9 mouse cellular contexts compared by ENCODE assay signal in genomic region chrX:166621560-166622301, GRCm38 (mm10). TPM values are rescaled to one million over a fixed set of nuclear protein-coding genes. Genes with fewer than 3 reads are reported as not detected.
A peak's percentile ranks its signal among the peaks of the same experiment; 100 is the strongest.
DNase-seq lines count a peak whose midpoint lies in the region; ATAC-seq lines count a peak whose summit lies in the region.
"Had no signal": no experiment of that assay in that cellular context is flagged by ENCODE, and none has a peak within 500 bp of the region (broad histone marks: within the 10 kb centered on the region; RNA-seq: fewer than 3 reads in every experiment).

No protein-coding gene starts in this region.

- H3K36me3 ChIP-seq in kidney, embryonic 15.5 days: no peaks in the 10 kb centered on the region
- H3K36me3 ChIP-seq in forebrain, embryonic 16.5 days (ENCODE audit: control insufficient read depth, insufficient read depth): no peaks in the 10 kb centered on the region

- H3K4me2 ChIP-seq in kidney, embryonic 15.5 days: peak overlapping the region; percentile 42
- no peak overlapping the region for H3K4me2 ChIP-seq in forebrain, embryonic 16.5 days (ENCODE audit: low read length)

- peaks cover 42% of the 10 kb centered on the region for H3K27me3 ChIP-seq in kidney, embryonic 15.5 days
- no peaks in the 10 kb centered on the region for H3K27me3 ChIP-seq in forebrain, embryonic 16.5 days (replicated peaks; ENCODE audit: control insufficient read depth, insufficient read depth, low read length)

- H3K4me1 ChIP-seq in kidney, embryonic 15.5 days: no peaks in the 10 kb centered on the region
- no peaks in the 10 kb centered on the region for H3K4me1 ChIP-seq in forebrain, embryonic 16.5 days (replicated peaks; ENCODE audit: control insufficient read depth, insufficient read depth, low read length)
- H3K4me1 ChIP-seq: megakaryocyte, embryonic 14.5 days had no signal

- ATAC-seq in kidney, embryonic 15.5 days (replicated peaks; ENCODE audit: low FRiP score): 0 out of 2 replicates have a peak, but pooled peaks have one; percentile 18
- peak; percentile 49 for ATAC-seq in forebrain, embryonic 16.5 days
- ATAC-seq in erythroblast, adult 5-6 weeks (replicated peaks; ENCODE audit: low FRiP score, poor library complexity, severe bottlenecking): no peak

- no peak overlapping the region for H3K4me3 ChIP-seq in kidney, embryonic 15.5 days (replicated peaks)
- H3K4me3 ChIP-seq in forebrain, embryonic 16.5 days (replicated peaks; ENCODE audit: low read length): no peak overlapping the region
- H3K4me3 ChIP-seq: megakaryocyte, embryonic 14.5 days had no signal

- H3K9ac ChIP-seq in kidney, embryonic 15.5 days: no peak overlapping the region
- no peak overlapping the region for H3K9ac ChIP-seq in forebrain, embryonic 16.5 days (replicated peaks; ENCODE audit: low read depth, low read length)

- no peaks in the 10 kb centered on the region for H3K9me3 ChIP-seq in kidney, embryonic 15.5 days (replicated peaks)
- no peaks in the 10 kb centered on the region for H3K9me3 ChIP-seq in forebrain, embryonic 16.5 days (ENCODE audit: control insufficient read depth, low read length)

- peak overlapping the region; percentile 58; the same call in 1 of the 2 replicates for H3K27ac ChIP-seq in kidney, embryonic 15.5 days
- H3K27ac ChIP-seq in forebrain, embryonic 16.5 days (ENCODE audit: low read length): no peak overlapping the region

- no peak for DNase-seq in kidney, adult 9 months
- DNase-seq in right cerebral cortex, adult 18-20 months: peak; percentile 23
- no peak for DNase-seq in right cerebral cortex, postnatal 14 days
- DNase-seq in cerebellum, postnatal 36 days: no peak
- DNase-seq: cerebellum, adult 11 months had no signal

- WGBS in kidney, embryonic 15.5 days: 54% methylated on average over 9 of the region's 9 CpGs
- WGBS in forebrain, embryonic 16.5 days: 49% methylated on average over 9 of the region's 9 CpGs

RNA-seq across cellular contexts. Expression of gene Egfl6, which starts 36.2 kb away (rescaled TPM):
- 12.1 and 13.3 TPM in 2 replicates for polyA plus RNA-seq in kidney, embryonic 15.5 days (2015; fragmentation: Nextera tagmentation; extraction: Ambion mirVana)
- polyA plus RNA-seq in forebrain, embryonic 16.5 days (2015; fragmentation: Nextera tagmentation; extraction: Ambion mirVana): 2.4 and 2.9 TPM in 2 replicates
- not detected in 2 replicates for total RNA-seq in erythroblast, adult 5-6 weeks (2015; ENCODE audit: low replicate concordance)
- not detected in 2 replicates for total RNA-seq in erythroblast, adult 5-6 weeks (2017; ENCODE audit: low replicate concordance)
